Mouse (Mus musculus) limb, embryonic 15.5 days (tissue): ENCODE measurements around the gene Ctrb1. TPM values are rescaled to one million over a fixed set of nuclear protein-coding genes. Genes with fewer than 3 reads are reported as not detected.

ENCODE experiments used
- ATAC-seq: fragments of 200-750 bp; cut with Nextera tagmentation; 2 replicates; pipeline ENCODE4 v1.8.0; 2017; ENCODE audit warnings: low read depth, moderate TSS enrichment; ENCODE audit not compliant: insufficient number of reproducible peaks, low FRiP score, low TSS enrichment
- H3K27ac ChIP-seq: fragments of 300-500 bp; sonication (generic); 2 replicates; pipeline ENCODE4 v1.5.1; 2015; ENCODE audit warnings: moderate library complexity, mild to moderate bottlenecking, inconsistent platforms
- H3K27me3 ChIP-seq: fragments of 300-500 bp; sonication (generic); 2 replicates; pipeline ENCODE4 v1.6.1; 2015; ENCODE audit warnings: inconsistent platforms
- H3K36me3 ChIP-seq: fragments of 300-500 bp; sonication (generic); 2 replicates; pipeline ENCODE4 v1.6.1; 2015; ENCODE audit warnings: inconsistent platforms
- H3K4me1 ChIP-seq: fragments of 300-500 bp; sonication (generic); 2 replicates; pipeline ENCODE4 v1.6.1; 2015; ENCODE audit warnings: inconsistent platforms
- H3K4me2 ChIP-seq: fragments of 300-500 bp; sonication (generic); 2 replicates; pipeline ENCODE4 v1.6.1; 2015; ENCODE audit warnings: mild to moderate bottlenecking, inconsistent platforms
- H3K4me3 ChIP-seq: fragments of 300-500 bp; sonication (generic); 2 replicates; pipeline ENCODE4 v1.5.1; 2015; ENCODE audit warnings: mild to moderate bottlenecking, inconsistent platforms
- H3K9ac ChIP-seq: fragments of 300-500 bp; sonication (generic); 2 replicates; pipeline ENCODE4 v1.6.1; 2015; ENCODE audit warnings: inconsistent platforms
- H3K9me3 ChIP-seq: fragments of 300-500 bp; sonication (generic); 2 replicates; pipeline ENCODE4 v1.6.1; 2016; ENCODE audit warnings: inconsistent platforms
- WGBS: fragments of 180-500 bp; shearing (Covaris S2); methylation state at CpG from one replicate; pipeline ENCODE4 v1.1.7; 2015; 5-methylcytosine and 5-hydroxymethylcytosine counted together
- microRNA-seq: library from miRNA; unstranded; fragments of <30 nt; microRNA quantifications from one replicate; pipeline ENCODE4, GENCODE M21; 2016
- polyA plus RNA-seq: library from polyadenylated mRNA; unstranded; fragments of >200 nt; fragmentation: Nextera tagmentation; extraction: Ambion mirVana; gene quantifications from 2 replicates; pipeline ENCODE4 v1.2.1, GENCODE M21; 2015

The Ctrb1 gene
- polyA plus RNA-seq, 1 experiment from 2014 or later: 0.28 TPM

DNA sequence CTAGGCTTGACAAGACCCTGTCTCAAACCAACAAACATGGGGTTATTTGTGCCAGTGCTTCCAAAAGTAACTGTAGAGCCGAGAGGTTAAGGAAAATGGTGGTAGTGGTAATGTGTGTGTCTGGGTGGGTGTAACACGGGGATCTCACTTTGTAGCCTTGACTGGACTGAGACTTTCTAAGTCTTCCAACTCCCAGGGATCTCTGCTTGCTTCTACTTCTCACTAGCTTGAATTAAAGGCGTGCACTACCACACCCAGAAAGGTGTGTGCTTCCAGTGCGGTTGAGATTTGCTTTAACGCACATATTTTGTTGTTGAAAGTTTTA lies 47.9 kb downstream of the Ctrb1 start:
- Histone ChIP-seq H3K4me3 (peak overlapping the region; percentile 94), H3K9me3 (no peaks in the 10 kb centered on the region), H3K27me3 (no peaks in the 10 kb centered on the region), H3K9ac (peak overlapping the region; percentile 93), H3K4me2 (peak overlapping the region; percentile 53), H3K27ac (peak overlapping the region; percentile 98), H3K4me1 (peaks cover 6% of the 10 kb centered on the region), H3K36me3 (no peaks in the 10 kb centered on the region)
- WGBS: 5% methylated on average over 5 of the region's 5 CpGs
- peak; percentile 32; the same call in 1 of the 2 replicates for ATAC-seq

DNA sequence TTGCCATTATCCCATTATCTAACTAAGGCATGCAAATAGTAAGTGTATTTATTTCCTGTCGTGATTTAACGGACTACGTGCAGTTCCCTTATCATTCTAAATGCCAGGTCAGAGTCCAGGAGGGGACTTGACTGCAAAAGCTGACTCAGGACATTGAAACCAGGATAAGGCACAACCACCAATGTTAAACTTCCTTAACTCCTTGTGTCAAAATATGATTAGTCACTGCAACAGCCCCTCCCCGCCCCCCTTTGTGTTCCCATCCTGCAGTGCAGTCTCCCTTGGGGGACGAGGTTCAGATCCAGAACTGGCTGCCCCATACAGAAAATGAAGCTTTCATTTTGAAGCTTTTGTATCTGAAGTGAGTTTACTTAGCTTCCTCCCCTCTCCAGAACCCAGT lies 48.3 kb downstream of the Ctrb1 start:
- Histone ChIP-seq H3K4me2 (peak overlapping the region; percentile 53), H3K36me3 (no peaks in the 10 kb centered on the region), H3K27me3 (no peaks in the 10 kb centered on the region), H3K4me3 (peak overlapping the region; percentile 94), H3K9ac (peak overlapping the region; percentile 93; the same call in 1 of the 2 replicates), H3K27ac (peak overlapping the region; percentile 98), H3K9me3 (no peaks in the 10 kb centered on the region), H3K4me1 (peaks cover 6% of the 10 kb centered on the region)
- WGBS: 57% methylated on average over 5 of the region's 5 CpGs
- no peak for ATAC-seq

DNA sequence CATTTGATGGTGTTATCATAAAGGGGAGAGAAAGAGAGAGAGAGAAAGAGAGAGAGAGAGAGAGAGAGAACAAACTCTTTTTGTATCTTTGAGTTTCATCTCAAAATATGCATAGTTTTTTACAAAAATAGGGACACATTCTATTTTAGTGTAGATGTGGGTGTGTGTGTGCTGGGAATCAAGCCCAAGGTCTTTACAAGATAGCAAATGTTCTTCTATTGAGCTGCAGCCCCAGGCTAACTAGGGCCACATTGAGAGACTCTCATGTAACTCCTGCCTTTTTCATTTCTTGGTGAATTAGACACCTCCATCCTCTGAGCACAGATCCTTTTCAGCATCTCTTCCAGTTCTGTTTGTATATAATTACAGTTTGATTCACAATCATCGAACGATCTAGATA lies 49.7 kb downstream of the Ctrb1 start:
- Histone ChIP-seq H3K36me3 (no peaks in the 10 kb centered on the region), H3K27me3 (no peaks in the 10 kb centered on the region), H3K4me1 (peaks cover 6% of the 10 kb centered on the region), H3K4me2 (no peak overlapping the region), H3K9ac (no peak overlapping the region), H3K4me3 (no peak overlapping the region), H3K27ac (no peak overlapping the region), H3K9me3 (no peaks in the 10 kb centered on the region)
- no peak for ATAC-seq
- 91% methylated on average over 2 of the region's 2 CpGs for WGBS

DNA sequence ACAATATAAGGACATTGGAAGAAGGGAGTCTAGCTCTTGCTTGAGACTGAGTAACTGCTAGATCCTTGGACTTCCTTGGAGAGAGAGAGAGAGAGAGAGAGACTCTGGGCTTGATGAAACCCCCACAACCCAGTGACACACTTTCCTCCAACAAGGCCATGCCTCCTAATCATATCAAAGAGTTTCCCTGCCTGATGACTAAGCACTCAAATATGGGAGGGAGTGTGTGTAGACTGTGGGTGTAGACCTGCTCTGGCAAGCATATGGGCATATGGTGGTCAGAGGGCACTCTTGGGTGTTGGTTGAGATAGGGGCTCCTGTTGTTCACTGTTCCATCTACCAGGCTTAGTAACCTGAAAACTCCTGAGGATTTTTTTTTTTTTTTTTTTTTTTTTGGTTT lies 52.7 kb downstream of the Ctrb1 start:
- Histone ChIP-seq H3K9ac (no peak overlapping the region), H3K27ac (no peak overlapping the region), H3K36me3 (no peaks in the 10 kb centered on the region), H3K27me3 (no peaks in the 10 kb centered on the region), H3K4me2 (no peak overlapping the region), H3K4me1 (peaks cover 6% of the 10 kb centered on the region), H3K9me3 (no peaks in the 10 kb centered on the region), H3K4me3 (no peak overlapping the region)
- no peak for ATAC-seq

Small RNA genes within 50 kb of the gene (microRNA-seq; reads per million reads assigned to microRNA genes)
- gene Mir7076: not detected

Other genes starting within 250 kb of the Ctrb1 start
- 5.6 and 6.2 TPM in 2 replicates for gene Wdr59, start 168.9 kb downstream of the Ctrb1 start, polyA plus RNA-seq
- gene Znrf1, start 154.9 kb downstream of the Ctrb1 start, polyA plus RNA-seq: 21.9 and 28.4 TPM in 2 replicates
- gene Ldhd, start 60.6 kb downstream of the Ctrb1 start, polyA plus RNA-seq: 1.0 and 1.1 TPM in 2 replicates
- gene Zfp1, start 47.6 kb downstream of the Ctrb1 start, polyA plus RNA-seq: 24.4 and 24.5 TPM in 2 replicates
- gene Bcar1, start 52.8 kb upstream of the Ctrb1 start, polyA plus RNA-seq: 35.3 and 35.4 TPM in 2 replicates
- gene Cfdp1, start 163.3 kb upstream of the Ctrb1 start, polyA plus RNA-seq: 225 and 232 TPM in 2 replicates
- gene Tmem170, start 185.7 kb upstream of the Ctrb1 start, polyA plus RNA-seq: 6.9 and 8.0 TPM in 2 replicates
- gene Chst5, start 219.4 kb upstream of the Ctrb1 start, polyA plus RNA-seq: 16.3 and 18.5 TPM in 2 replicates
- gene Tmem231, start 242.9 kb upstream of the Ctrb1 start, polyA plus RNA-seq: 16.3 and 16.4 TPM in 2 replicates
- gene Gabarapl2, start 249.7 kb upstream of the Ctrb1 start, polyA plus RNA-seq: 165 and 166 TPM in 2 replicates